Mouse (Mus musculus) CH12.LX (cell line): Measurements from ENCODE around the gene Acadvl.

Source experiments
- CTCF ChIP-seq, 2 experiments: IDR thresholded peaks in 1 of 2; conservative IDR thresholded peaks in 1 of 2; 2 replicates each; pipeline ENCODE4 v1.5.1; 2011 to 2012; ENCODE audit warnings: low read depth in 2 of 2, low read length in 2 of 2, improper control_type of control experiment in 1 of 2, inconsistent platforms in 1 of 2, mild to moderate bottlenecking in 1 of 2, moderate library complexity in 1 of 2
- E2F4 ChIP-seq: IDR thresholded peaks from 2 replicates; pipeline ENCODE4 v1.6.1; 2011; ENCODE audit warnings: low read depth, low read length, improper control_type of control experiment; ENCODE audit not compliant: insufficient replicate concordance
- EP300 ChIP-seq: IDR thresholded peaks from 2 replicates; pipeline ENCODE4 v1.6.1; 2011; ENCODE audit warnings: low read length, improper control_type of control experiment
- MAZ ChIP-seq: IDR thresholded peaks from 2 replicates; pipeline ENCODE4 v1.6.1; 2012; ENCODE audit warnings: low read depth, mild to moderate bottlenecking, inconsistent platforms, low read length, improper control_type of control experiment, moderate library complexity
- POLR2A ChIP-seq: IDR thresholded peaks from 2 replicates; pipeline ENCODE4 v1.6.1; 2011; ENCODE audit warnings: low read depth, mild to moderate bottlenecking, improper control_type of control experiment, low read length
- TCF12 ChIP-seq: IDR thresholded peaks from 2 replicates; pipeline ENCODE4 v1.6.1; 2014; ENCODE audit warnings: low read depth, mild to moderate bottlenecking, inconsistent platforms, low read length, improper control_type of control experiment
- USF1 ChIP-seq: IDR thresholded peaks from 2 replicates; pipeline ENCODE4 v1.6.1; 2014; ENCODE audit warnings: low read depth, mild to moderate bottlenecking, inconsistent platforms, low read length, improper control_type of control experiment
- ZC3H11A ChIP-seq: IDR thresholded peaks from 2 replicates; pipeline ENCODE4 v1.6.1; 2012; ENCODE audit warnings: low read depth, mild to moderate bottlenecking, inconsistent platforms, low read length, improper control_type of control experiment
- ZKSCAN1 ChIP-seq: IDR thresholded peaks from 2 replicates; pipeline ENCODE4 v1.6.1; 2012; ENCODE audit warnings: low read depth, inconsistent platforms, low read length, improper control_type of control experiment, borderline replicate concordance
- ZMIZ1 ChIP-seq: IDR thresholded peaks from 2 replicates; pipeline ENCODE4 v1.6.1; 2012; ENCODE audit warnings: low read depth, mild to moderate bottlenecking, inconsistent platforms, low read length, improper control_type of control experiment
- ZNF384 ChIP-seq: IDR thresholded peaks from 2 replicates; pipeline ENCODE4 v1.6.1; 2012; ENCODE audit warnings: low read depth, low read length, improper control_type of control experiment, inconsistent platforms

GRCm38 (mm10) chr11:70010033-70010432 is 5.2 kb downstream of the Acadvl start:
- no peak for TF ChIP-seq POLR2A
- TF ChIP-seq USF1, result no peak
- TF ChIP-seq ZC3H11A, result no peak
- no peak for TF ChIP-seq MAZ
- TF ChIP-seq CTCF (conservative IDR thresholded peaks at IDR 0.05 in 1 of 2, IDR thresholded peaks at IDR 0.05 in 1 of 2; ENCODE audit: low read depth in 2 of 2, low read length in 2 of 2), result no peak
- no peak for TF ChIP-seq E2F4
- no peak for TF ChIP-seq EP300
- no peak for TF ChIP-seq ZNF384
- no peak for TF ChIP-seq ZKSCAN1
- TF ChIP-seq ZMIZ1, result no peak
- TF ChIP-seq TCF12, result no peak
